Mouse (Mus musculus): ENCODE data around the gene Rasgef1b. TPM values are rescaled to one million over a fixed set of nuclear protein-coding genes. Genes with fewer than 3 reads are reported as not detected.

Rasgef1b gene
- polyA plus RNA-seq, 1 experiment: 63.5 TPM

DNA sequence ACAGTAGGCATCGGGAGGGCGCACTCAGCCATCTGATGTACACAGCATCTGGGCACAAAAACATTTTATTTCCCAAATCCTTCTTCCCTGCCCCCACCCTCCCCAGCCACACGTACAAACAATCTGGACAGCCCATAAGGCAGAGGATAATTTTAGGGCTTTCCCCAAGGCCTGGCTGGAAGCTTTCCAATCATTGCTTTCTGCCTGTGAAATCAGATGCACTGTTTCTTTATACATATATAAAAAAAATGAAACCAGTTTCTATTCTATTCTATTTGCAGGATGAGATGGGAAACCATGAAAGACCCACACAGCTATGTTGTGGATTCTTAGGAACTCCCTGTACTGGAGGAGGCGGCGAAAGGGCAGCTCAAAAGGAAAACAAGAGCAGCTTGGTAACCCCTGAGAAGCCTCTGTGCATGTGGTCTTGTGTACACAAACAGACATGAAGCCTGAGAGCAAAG, 13.6 kb downstream of the Rasgef1b start:
- no peak overlapping the region; the same call in 1 of the 2 replicates for H3K4me3 ChIP-seq (ENCODE audit: insufficient read depth, low read length)
- no peak overlapping the region for H3K27ac ChIP-seq (ENCODE audit: insufficient read depth, low read length)
- no peak for TF ChIP-seq POLR2A (IDR thresholded peaks at IDR 0.05; ENCODE audit: extremely low read depth, insufficient read depth, low read length)
- TF ChIP-seq CTCF (IDR thresholded peaks at IDR 0.05; ENCODE audit: extremely low read depth, insufficient read depth, low read length): no peak
- H3K4me1 ChIP-seq (ENCODE audit: control insufficient read depth, insufficient read depth, low read length): peaks cover 2% of the 10 kb centered on the region; the same call in 1 of the 2 replicates

DNA sequence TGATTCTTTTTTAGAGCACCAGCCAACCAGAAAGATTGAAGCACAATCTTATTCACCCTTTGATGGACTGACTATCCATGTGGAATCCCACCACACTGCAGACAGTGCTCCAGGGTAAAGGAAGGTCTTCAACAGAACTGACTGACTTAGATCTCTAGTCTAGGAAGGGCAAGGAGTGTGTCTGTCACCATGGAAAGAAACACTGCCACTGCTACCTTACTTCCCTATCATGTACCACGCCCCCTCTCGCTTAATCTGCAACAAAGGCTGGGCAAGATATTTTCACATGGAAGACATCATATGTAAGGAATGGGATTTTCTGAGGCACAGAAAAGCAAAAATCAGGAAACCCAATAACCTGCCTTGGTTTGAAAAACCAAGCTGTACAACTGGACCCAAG, 16.9 kb downstream of the Rasgef1b start:
- TF ChIP-seq CTCF (IDR thresholded peaks at IDR 0.05; ENCODE audit: extremely low read depth, insufficient read depth, low read length) (no peak), POLR2A (IDR thresholded peaks at IDR 0.05; ENCODE audit: extremely low read depth, insufficient read depth, low read length) (no peak)
- H3K27ac ChIP-seq (ENCODE audit: insufficient read depth, low read length): no peak overlapping the region
- H3K4me1 ChIP-seq (ENCODE audit: control insufficient read depth, insufficient read depth, low read length): peaks cover 4% of the 10 kb centered on the region; the same call in 1 of the 2 replicates
- H3K4me3 ChIP-seq (ENCODE audit: insufficient read depth, low read length): no peak overlapping the region

DNA sequence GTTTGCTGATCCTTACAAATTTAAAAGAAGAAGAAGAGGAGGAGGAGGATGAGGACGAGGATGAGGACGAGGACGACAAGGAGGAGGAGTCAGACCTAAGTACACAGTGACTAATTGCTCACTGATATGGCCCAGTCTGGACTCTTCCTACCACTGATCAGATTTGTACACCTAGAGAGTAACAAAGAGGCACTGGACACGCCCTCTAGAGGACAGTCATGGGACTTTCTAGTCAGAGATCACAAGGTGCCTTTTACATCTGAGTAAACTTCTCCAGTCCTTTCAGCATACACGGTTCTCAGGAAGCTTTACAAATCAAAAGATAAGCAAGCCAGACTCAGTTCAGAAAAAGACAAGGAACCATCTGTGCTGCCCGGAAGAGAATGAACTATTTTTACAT, 20.2 kb downstream of the Rasgef1b start:
- Histone ChIP-seq H3K4me1 (ENCODE audit: control insufficient read depth, insufficient read depth, low read length) (peaks cover 3% of the 10 kb centered on the region; the same call in 1 of the 2 replicates), H3K27ac (ENCODE audit: insufficient read depth, low read length) (no peak overlapping the region), H3K4me3 (ENCODE audit: insufficient read depth, low read length) (no peak overlapping the region)
- TF ChIP-seq CTCF (IDR thresholded peaks at IDR 0.05; ENCODE audit: extremely low read depth, insufficient read depth, low read length): peak; percentile 44
- TF ChIP-seq POLR2A (IDR thresholded peaks at IDR 0.05; ENCODE audit: extremely low read depth, insufficient read depth, low read length): no peak

DNA sequence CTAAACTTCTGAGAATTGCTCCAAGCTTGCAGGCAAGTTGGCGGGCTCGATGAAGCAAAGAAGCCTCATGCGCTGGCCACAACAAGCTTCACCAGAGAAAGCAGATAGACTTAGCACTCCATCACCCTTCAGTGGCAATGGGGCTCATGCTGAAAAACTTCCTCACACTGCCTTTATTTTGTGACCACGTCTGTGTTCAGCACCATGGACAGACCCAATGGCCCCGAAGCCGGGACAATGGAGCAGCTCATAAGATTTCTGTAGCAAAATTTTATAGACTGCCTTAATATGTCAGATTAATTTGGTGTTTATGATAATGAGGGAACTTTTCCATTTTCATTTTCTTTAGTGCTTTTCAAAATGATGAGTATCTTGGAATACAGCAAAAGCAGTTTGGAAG, 21.6 kb downstream of the Rasgef1b start:
- TF ChIP-seq CTCF (IDR thresholded peaks at IDR 0.05; ENCODE audit: extremely low read depth, insufficient read depth, low read length) (no peak), POLR2A (IDR thresholded peaks at IDR 0.05; ENCODE audit: extremely low read depth, insufficient read depth, low read length) (no peak)
- Histone ChIP-seq H3K27ac (ENCODE audit: insufficient read depth, low read length) (no peak overlapping the region), H3K4me3 (ENCODE audit: insufficient read depth, low read length) (no peak overlapping the region), H3K4me1 (ENCODE audit: control insufficient read depth, insufficient read depth, low read length) (peaks cover 3% of the 10 kb centered on the region; the same call in 1 of the 2 replicates)

DNA sequence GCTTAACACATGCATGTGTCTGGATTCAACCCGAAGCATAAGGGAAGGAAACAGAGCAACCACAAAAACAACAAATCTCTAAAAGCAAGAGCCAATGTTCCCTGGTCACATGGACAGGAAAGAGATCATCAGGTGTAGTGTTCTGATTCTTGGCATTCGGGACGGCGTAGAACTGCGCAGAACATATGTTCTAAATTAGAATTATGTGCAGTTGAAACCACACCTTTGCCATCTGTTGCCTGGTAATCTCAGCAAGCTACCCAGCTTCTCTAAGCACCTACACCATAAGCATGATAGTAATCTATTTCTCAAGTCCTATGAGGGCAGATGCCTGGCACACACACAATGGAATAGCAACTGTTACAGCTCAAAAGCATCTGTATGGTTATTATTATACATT, 27.1 kb downstream of the Rasgef1b start:
- H3K4me3 ChIP-seq (ENCODE audit: insufficient read depth, low read length): no peak overlapping the region
- peaks cover 3% of the 10 kb centered on the region; the same call in 1 of the 2 replicates for H3K4me1 ChIP-seq (ENCODE audit: control insufficient read depth, insufficient read depth, low read length)
- no peak for TF ChIP-seq CTCF (IDR thresholded peaks at IDR 0.05; ENCODE audit: extremely low read depth, insufficient read depth, low read length)
- TF ChIP-seq POLR2A (IDR thresholded peaks at IDR 0.05; ENCODE audit: extremely low read depth, insufficient read depth, low read length): no peak
- no peak overlapping the region for H3K27ac ChIP-seq (ENCODE audit: insufficient read depth, low read length)

DNA sequence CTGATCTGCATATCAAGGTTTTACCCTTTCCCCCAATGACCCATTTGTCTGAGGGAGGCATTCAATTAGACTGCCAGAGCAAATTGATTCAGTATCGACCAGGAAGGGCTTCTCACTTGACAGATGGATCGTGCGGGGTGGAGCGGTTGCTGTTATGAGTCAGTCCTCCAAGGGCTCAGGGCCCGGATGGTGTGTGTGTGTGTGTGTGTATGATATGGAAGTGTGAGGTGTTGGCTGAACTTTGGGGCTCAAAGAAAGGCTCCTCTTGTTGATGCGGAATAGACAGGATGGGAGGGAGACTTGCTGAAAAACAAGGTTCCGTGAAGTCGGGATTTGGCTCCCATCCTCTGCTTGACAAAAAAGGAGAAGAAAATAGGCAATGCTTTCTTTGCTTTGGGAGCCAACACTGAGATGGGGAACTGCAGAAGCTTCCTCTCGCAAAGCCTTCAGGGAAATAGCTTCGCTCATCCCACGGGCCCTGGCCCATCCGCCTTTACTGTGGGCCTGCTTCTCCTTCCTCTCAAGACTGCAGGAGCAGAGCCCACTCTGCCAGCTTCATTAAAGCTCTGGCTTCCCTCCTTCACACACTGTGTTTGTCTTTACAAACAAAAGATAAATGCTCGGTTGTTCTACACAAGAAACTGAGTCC, 34.0 kb downstream of the Rasgef1b start:
- Histone ChIP-seq H3K4me3 (ENCODE audit: insufficient read depth, low read length) (no peak overlapping the region), H3K4me1 (ENCODE audit: control insufficient read depth, insufficient read depth, low read length) (no peaks in the 10 kb centered on the region), H3K27ac (ENCODE audit: insufficient read depth, low read length) (no peak overlapping the region)
- TF ChIP-seq CTCF (IDR thresholded peaks at IDR 0.05; ENCODE audit: extremely low read depth, insufficient read depth, low read length) (no peak), POLR2A (IDR thresholded peaks at IDR 0.05; ENCODE audit: extremely low read depth, insufficient read depth, low read length) (no peak)

DNA sequence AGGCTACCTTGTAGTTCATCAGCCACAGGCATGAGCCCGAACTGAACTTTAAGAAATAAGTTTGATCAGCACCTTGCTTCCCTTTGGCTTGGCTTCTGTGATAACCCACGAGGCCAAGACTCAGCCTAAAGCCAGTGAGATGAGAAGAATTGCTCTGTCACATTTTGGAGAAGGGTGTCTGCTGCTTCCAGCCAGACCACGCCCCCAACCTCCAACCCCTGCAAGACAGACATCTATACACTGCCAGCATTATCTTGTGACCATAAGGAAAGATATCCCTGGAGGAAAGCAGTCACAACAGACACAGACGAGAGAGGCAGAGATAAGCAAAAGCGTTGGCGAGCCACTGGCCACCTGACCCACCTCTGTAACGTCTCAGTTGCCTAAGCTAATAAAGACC, 39.0 kb downstream of the Rasgef1b start:
- H3K27ac ChIP-seq (ENCODE audit: insufficient read depth, low read length): no peak overlapping the region
- H3K4me3 ChIP-seq (ENCODE audit: insufficient read depth, low read length): no peak overlapping the region
- H3K4me1 ChIP-seq (ENCODE audit: control insufficient read depth, insufficient read depth, low read length): no peaks in the 10 kb centered on the region
- TF ChIP-seq POLR2A (IDR thresholded peaks at IDR 0.05; ENCODE audit: extremely low read depth, insufficient read depth, low read length) (no peak), CTCF (IDR thresholded peaks at IDR 0.05; ENCODE audit: extremely low read depth, insufficient read depth, low read length) (no peak)

DNA sequence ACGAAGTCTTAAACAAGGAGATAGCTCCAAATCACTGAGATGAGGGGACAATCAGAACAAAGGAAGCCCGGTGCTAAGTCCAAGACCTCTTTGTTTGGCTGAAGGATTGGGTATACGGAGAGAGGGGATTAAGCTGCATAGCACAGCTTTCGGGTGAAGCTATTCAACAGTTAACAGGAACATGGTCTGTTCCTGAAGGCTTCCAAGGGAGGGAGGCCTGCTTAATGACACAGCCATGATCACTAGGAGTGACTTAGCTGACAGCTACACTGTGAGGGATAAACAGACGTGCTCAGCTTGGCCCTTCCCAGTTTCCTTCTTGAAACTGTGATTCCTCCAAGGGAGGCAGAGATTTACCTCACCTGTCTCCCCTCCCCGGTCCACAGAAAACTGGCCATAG, 41.0 kb downstream of the Rasgef1b start:
- Histone ChIP-seq H3K27ac (ENCODE audit: insufficient read depth, low read length) (no peak overlapping the region), H3K4me1 (ENCODE audit: control insufficient read depth, insufficient read depth, low read length) (no peaks in the 10 kb centered on the region), H3K4me3 (ENCODE audit: insufficient read depth, low read length) (no peak overlapping the region)
- TF ChIP-seq CTCF (IDR thresholded peaks at IDR 0.05; ENCODE audit: extremely low read depth, insufficient read depth, low read length) (no peak), POLR2A (IDR thresholded peaks at IDR 0.05; ENCODE audit: extremely low read depth, insufficient read depth, low read length) (no peak)

DNA sequence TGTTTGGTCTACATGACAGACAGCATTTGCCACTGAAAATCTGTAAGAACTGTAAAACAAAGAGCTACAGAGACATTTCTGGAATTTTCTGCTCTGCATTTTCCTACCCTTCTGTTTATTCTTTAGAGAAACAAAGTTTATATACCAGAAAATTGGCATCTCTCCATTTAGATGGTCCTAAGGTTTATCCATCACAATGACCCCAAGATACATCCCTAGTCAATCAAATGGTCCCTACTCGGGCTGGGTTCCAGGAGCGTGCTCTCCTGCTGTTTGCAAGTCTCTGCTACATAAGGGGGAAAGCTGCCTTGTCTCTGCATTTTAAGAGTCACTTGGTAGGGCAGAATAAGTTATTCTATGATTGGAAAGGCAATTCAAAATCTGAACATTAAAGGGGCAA, 44.8 kb downstream of the Rasgef1b start:
- H3K27ac ChIP-seq (ENCODE audit: insufficient read depth, low read length): no peak overlapping the region
- H3K4me1 ChIP-seq (ENCODE audit: control insufficient read depth, insufficient read depth, low read length): no peaks in the 10 kb centered on the region
- no peak for TF ChIP-seq POLR2A (IDR thresholded peaks at IDR 0.05; ENCODE audit: extremely low read depth, insufficient read depth, low read length)
- no peak for TF ChIP-seq CTCF (IDR thresholded peaks at IDR 0.05; ENCODE audit: extremely low read depth, insufficient read depth, low read length)
- H3K4me3 ChIP-seq (ENCODE audit: insufficient read depth, low read length): no peak overlapping the region

DNA sequence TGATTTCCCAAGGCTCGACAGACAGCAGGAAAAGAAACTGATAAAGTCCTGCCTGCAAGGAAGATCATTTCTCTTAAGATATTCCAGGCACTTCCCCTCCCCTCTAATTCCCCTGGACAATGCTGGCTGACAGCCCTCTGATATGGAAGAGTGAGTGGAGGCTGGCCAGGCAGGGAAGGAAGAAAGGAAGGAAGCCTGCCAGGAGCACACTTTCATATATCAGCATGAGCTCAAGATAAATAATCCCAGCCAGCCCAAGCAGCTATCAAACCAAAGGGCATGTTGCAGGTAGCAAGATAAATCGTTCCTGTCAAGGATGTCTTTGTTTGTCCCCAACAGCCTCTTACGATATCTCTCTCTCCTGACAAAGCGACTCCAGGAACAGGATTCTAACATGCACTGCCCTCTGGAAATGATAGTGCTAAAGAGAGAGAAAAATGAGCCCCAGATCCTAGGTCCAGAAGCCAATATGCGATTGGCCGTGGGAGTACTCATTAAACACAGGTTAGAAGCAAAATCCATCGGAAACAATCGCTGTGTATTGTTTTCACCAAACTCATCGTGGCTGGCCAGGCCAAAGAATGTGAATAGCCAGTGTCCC, 58.8 kb downstream of the Rasgef1b start:
- Histone ChIP-seq H3K27ac (ENCODE audit: insufficient read depth, low read length) (no peak overlapping the region), H3K4me3 (ENCODE audit: insufficient read depth, low read length) (no peak overlapping the region), H3K4me1 (ENCODE audit: control insufficient read depth, insufficient read depth, low read length) (no peaks in the 10 kb centered on the region)
- no peak for TF ChIP-seq POLR2A (IDR thresholded peaks at IDR 0.05; ENCODE audit: extremely low read depth, insufficient read depth, low read length)
- no peak for TF ChIP-seq CTCF (IDR thresholded peaks at IDR 0.05; ENCODE audit: extremely low read depth, insufficient read depth, low read length)

All from cortical plate, adult 2 months (tissue).